7 mouse cellular contexts compared by ENCODE assay signal in genomic region chr14:56375731-56376130, GRCm38 (mm10). TPM values are rescaled to one million over a fixed set of nuclear protein-coding genes. Genes with fewer than 3 reads are reported as not detected.
DNase-seq lines count a peak whose midpoint lies in the region; ATAC-seq and TF ChIP-seq lines count a peak whose summit lies in the region.

No protein-coding gene starts in this region.

- intact Hi-C loops in left cerebral cortex, postnatal 10 days (cut with DNase I): loop anchor here (5.0 to 10.0 kb wide), 2 partner anchors 289 to 417 kb away; partner anchors contain the start of gene Mphosph8

- H3K36me3 ChIP-seq in forebrain, postnatal 0 days (ENCODE audit: insufficient read depth): no peaks in the 10 kb centered on the region
- H3K36me3 ChIP-seq in hindbrain, embryonic 16.5 days (ENCODE audit: control insufficient read depth, insufficient read depth, low read length): no peaks in the 10 kb centered on the region
- H3K36me3 ChIP-seq in midbrain, embryonic 14.5 days (ENCODE audit: control insufficient read depth, insufficient read depth, low read length): no peaks in the 10 kb centered on the region
- H3K36me3 ChIP-seq in spleen, adult 2 months (ENCODE audit: control insufficient read depth, insufficient read depth, low read length): no peaks in the 10 kb centered on the region

- DNase-seq in Patski (ENCODE audit: low read depth, low spot score): peak; percentile 25
- peak; percentile 65 for DNase-seq in cerebellum, adult 11-12 months
- DNase-seq in forebrain, postnatal 0 days: peak; percentile 91
- peak; percentile 80 to 84 for DNase-seq in left cerebral cortex, postnatal 10 days (ENCODE audit: extremely low spot score in 1 of 2, low spot score in 2 of 2)
- peak; percentile 95 for DNase-seq in midbrain, embryonic 14.5 days
- peak; percentile 18 to 61 for DNase-seq in spleen, adult 2 months (ENCODE audit: low read depth in 1 of 2, low spot score in 2 of 2)

- TF ChIP-seq POLR2A in spleen, adult 2 months (IDR thresholded peaks at IDR 0.05; ENCODE audit: low read depth, low read length): no peak

- in situ Hi-C loops in Patski (cut with MboI; ENCODE audit: low pct_unique_long_range_greater_than_20kb): loop anchor here (25.0 kb wide), 1 partner anchor 687 kb away; the partner anchor contains the start of gene Gja3

- POLR2A ChIA-PET in Patski (lab: Charles Lee): no interaction called here

- CTCF ChIA-PET in Patski (lab: Charles Lee): interaction anchor here (0.6 to 1.9 kb wide), 7 partner anchors 11 to 129 kb away, joined by 3 to 6 read pairs (median 4); partner anchors contain the start of gene Atp12a

- H3K4me1 ChIP-seq in forebrain, postnatal 0 days (ENCODE audit: insufficient read depth): no peaks in the 10 kb centered on the region
- no peaks in the 10 kb centered on the region for H3K4me1 ChIP-seq in hindbrain, embryonic 16.5 days (ENCODE audit: control insufficient read depth, insufficient read depth, low read depth, low read length)
- H3K4me1 ChIP-seq in midbrain, embryonic 14.5 days (ENCODE audit: control insufficient read depth, insufficient read depth, low read length): no peaks in the 10 kb centered on the region
- H3K4me1 ChIP-seq in spleen, adult 2 months (ENCODE audit: control insufficient read depth, insufficient read depth, insufficient read length): no peaks in the 10 kb centered on the region

- ATAC-seq in Patski: no peak
- ATAC-seq in forebrain, postnatal 0 days: peak; percentile 93
- ATAC-seq in hindbrain, embryonic 16.5 days: peak; percentile 93
- peak; percentile 64 for ATAC-seq in midbrain, embryonic 14.5 days (ENCODE audit: low FRiP score, low TSS enrichment)

- H3K27ac ChIP-seq in forebrain, postnatal 0 days (ENCODE audit: low read depth, low read length): no peak overlapping the region
- H3K27ac ChIP-seq in hindbrain, embryonic 16.5 days (ENCODE audit: low read depth, low read length): no peak overlapping the region
- no peak overlapping the region for H3K27ac ChIP-seq in midbrain, embryonic 14.5 days (replicated peaks; ENCODE audit: low read depth, low read length)
- no peak overlapping the region for H3K27ac ChIP-seq in spleen, adult 2 months (ENCODE audit: insufficient read depth, low read length)

- peak; percentile 81 for TF ChIP-seq CTCF in Patski (IDR thresholded peaks at IDR 0.05)
- peak; percentile 88 for TF ChIP-seq CTCF in forebrain, postnatal 0 days (IDR thresholded peaks at IDR 0.05; ENCODE audit: low read depth)
- peak; percentile 60; the same call in 1 of the 2 replicates for TF ChIP-seq CTCF in spleen, adult 2 months (IDR thresholded peaks at IDR 0.05; ENCODE audit: extremely low read depth, insufficient read depth, insufficient read length, insufficient replicate concordance)

- no peak overlapping the region for H3K9ac ChIP-seq in forebrain, postnatal 0 days
- no peak overlapping the region for H3K9ac ChIP-seq in hindbrain, embryonic 16.5 days (ENCODE audit: low read depth, low read length)
- no peak overlapping the region for H3K9ac ChIP-seq in midbrain, embryonic 14.5 days (replicated peaks; ENCODE audit: low read length)

- no peaks in the 10 kb centered on the region for H3K9me3 ChIP-seq in forebrain, postnatal 0 days (ENCODE audit: low read length)
- no peaks in the 10 kb centered on the region for H3K9me3 ChIP-seq in hindbrain, embryonic 16.5 days (ENCODE audit: control insufficient read depth, low read length)
- no peaks in the 10 kb centered on the region for H3K9me3 ChIP-seq in midbrain, embryonic 14.5 days (ENCODE audit: control insufficient read depth, low read length)

- H3K4me3 ChIP-seq in forebrain, postnatal 0 days (ENCODE audit: low read depth, low read length): no peak overlapping the region
- H3K4me3 ChIP-seq in hindbrain, embryonic 16.5 days (ENCODE audit: low read length): no peak overlapping the region
- H3K4me3 ChIP-seq in midbrain, embryonic 14.5 days (replicated peaks; ENCODE audit: low read depth, low read length): no peak overlapping the region
- H3K4me3 ChIP-seq in spleen, adult 2 months (ENCODE audit: extremely low read depth, insufficient read depth, insufficient read length): no peak overlapping the region

- H3K27me3 ChIP-seq in Patski: peaks cover 8% of the 10 kb centered on the region
- H3K27me3 ChIP-seq in forebrain, postnatal 0 days (ENCODE audit: insufficient read depth, low read length): no peaks in the 10 kb centered on the region
- no peaks in the 10 kb centered on the region; the same call in 1 of the 2 replicates for H3K27me3 ChIP-seq in hindbrain, embryonic 16.5 days (replicated peaks; ENCODE audit: control insufficient read depth, insufficient read depth, low read length)
- no peaks in the 10 kb centered on the region for H3K27me3 ChIP-seq in midbrain, embryonic 14.5 days (ENCODE audit: control insufficient read depth, insufficient read depth, low read length)
- H3K27me3 ChIP-seq in spleen, adult 2 months (ENCODE audit: control insufficient read depth, insufficient read depth, low read length): no peaks in the 10 kb centered on the region

- WGBS in forebrain, postnatal 0 days: 3% methylated on average over 6 of the region's 6 CpGs
- WGBS in hindbrain, embryonic 16.5 days: 3% methylated on average over 6 of the region's 6 CpGs
- 2% methylated on average over 6 of the region's 6 CpGs for WGBS in midbrain, embryonic 14.5 days
- WGBS in spleen, adult 2 months: 3% methylated on average over 6 of the region's 6 CpGs

- no peak overlapping the region for H3K4me2 ChIP-seq in forebrain, postnatal 0 days (ENCODE audit: low read depth)
- no peak overlapping the region for H3K4me2 ChIP-seq in hindbrain, embryonic 16.5 days (ENCODE audit: low read length)
- no peak overlapping the region for H3K4me2 ChIP-seq in midbrain, embryonic 14.5 days (ENCODE audit: low read length)

RNA-seq across cellular contexts. Expression of gene Atp12a, which starts 10.9 kb away (rescaled TPM):
- polyA plus RNA-seq in Patski (2021): not detected
- 0.08 and 0.86 TPM in 2 replicates for total RNA-seq in forebrain, postnatal 0 days (2014; rRNA removed)
- polyA plus RNA-seq in forebrain, postnatal 0 days (2015; fragmentation: Nextera tagmentation; extraction: Ambion mirVana): 0.05 and 0.38 TPM in 2 replicates
- polyA plus RNA-seq in hindbrain, embryonic 16.5 days (2015; fragmentation: Nextera tagmentation; extraction: Ambion mirVana): 0.27 and 0.33 TPM in 2 replicates
- under 1 TPM; 0.21 to 0.39 TPM for total RNA-seq in left cerebral cortex, postnatal 10 days (2021)
- 0.37 TPM in 1 of 2 replicates, not detected in the other for polyA plus RNA-seq in midbrain, embryonic 14.5 days (2014; fragmentation: Nextera tagmentation; extraction: Ambion mirVana)
- not detected in 2 replicates for polyA plus RNA-seq in spleen, adult 2 months (2012; rRNA removed)

RNA-seq across cellular contexts. Expression of gene Rnf17, which starts 26.6 kb away (rescaled TPM):
- not detected for polyA plus RNA-seq in Patski (2021)
- 0.54 and 3.4 TPM in 2 replicates for total RNA-seq in forebrain, postnatal 0 days (2014; rRNA removed)
- polyA plus RNA-seq in forebrain, postnatal 0 days (2015; fragmentation: Nextera tagmentation; extraction: Ambion mirVana): 0.53 and 0.97 TPM in 2 replicates
- polyA plus RNA-seq in hindbrain, embryonic 16.5 days (2015; fragmentation: Nextera tagmentation; extraction: Ambion mirVana): 0.80 and 1.1 TPM in 2 replicates
- total RNA-seq in left cerebral cortex, postnatal 10 days (2021): 1 to 10 TPM; 1.4 to 1.6 TPM
- 1.2 and 2.4 TPM in 2 replicates for polyA plus RNA-seq in midbrain, embryonic 14.5 days (2014; fragmentation: Nextera tagmentation; extraction: Ambion mirVana)
- 0.02 and 0.04 TPM in 2 replicates for polyA plus RNA-seq in spleen, adult 2 months (2012; rRNA removed)

Comparison
In these comparisons a context has a peak if more than half of its experiments do, and no peak if none do; other contexts are left out.
1. DNase-seq: peak in every context shown above with its lines; median percentile 95 in midbrain, embryonic 14.5 days; 91 in forebrain, postnatal 0 days; 82 in left cerebral cortex, postnatal 10 days; 65 in cerebellum, adult 11-12 months; 40 in spleen, adult 2 months; 25 in Patski.